Mouse (Mus musculus): Measurements from ENCODE around the gene Shld2.
"Not testable (repeated sequence)": the region's sequence is repeated elsewhere in the genome, so short reads cannot be mapped to it uniquely, and the experiment has no call there.

Gene Shld2

DNA sequence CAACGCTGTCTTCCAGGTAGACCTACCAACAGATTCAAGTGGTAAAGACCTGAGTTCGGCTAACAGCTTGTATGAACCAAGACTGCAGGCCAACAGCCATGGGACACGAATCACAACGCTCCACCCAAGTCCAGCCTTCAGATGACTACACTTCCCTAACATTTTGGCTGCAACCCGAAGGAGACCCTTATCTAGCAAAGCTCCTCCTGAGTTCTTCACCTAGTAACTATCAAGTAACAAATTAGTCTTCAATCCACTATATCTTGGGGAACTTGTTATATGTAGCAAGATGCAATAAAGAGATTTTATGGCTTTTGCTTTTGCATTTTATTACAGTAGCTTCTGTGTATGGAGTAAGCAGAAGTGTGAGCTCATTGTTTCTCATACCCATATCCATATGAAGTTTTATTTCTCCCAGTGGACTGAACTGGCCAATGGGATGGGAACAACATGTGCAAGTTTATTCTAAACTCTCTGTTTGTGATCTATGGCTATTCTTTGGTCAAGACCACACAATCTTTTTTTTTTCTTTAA is 28.5 kb downstream of the Shld2 start:
- no peak for DNase-seq (ENCODE audit: extremely low spot score, low spot score)

DNA sequence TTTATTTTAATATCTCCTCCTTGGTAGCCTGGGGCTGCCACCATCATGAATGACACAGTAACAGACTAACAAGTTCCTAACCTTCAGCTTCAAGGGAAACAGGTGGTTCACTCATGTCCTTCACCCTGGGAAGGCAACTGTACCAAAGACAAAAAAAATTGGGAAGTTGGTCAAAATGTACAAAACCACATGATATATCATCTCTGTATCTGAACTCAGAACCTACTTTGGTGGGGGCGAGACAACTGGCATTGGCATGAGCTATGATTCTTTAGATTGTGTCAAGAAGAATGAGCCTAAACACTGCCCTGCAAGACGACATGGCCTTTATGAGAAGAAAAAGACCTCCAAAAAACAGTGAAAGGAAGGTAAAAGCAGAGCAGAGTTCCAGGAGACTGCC is 29.5 kb downstream of the Shld2 start:
- no peak for DNase-seq (ENCODE audit: extremely low spot score, low spot score)

DNA sequence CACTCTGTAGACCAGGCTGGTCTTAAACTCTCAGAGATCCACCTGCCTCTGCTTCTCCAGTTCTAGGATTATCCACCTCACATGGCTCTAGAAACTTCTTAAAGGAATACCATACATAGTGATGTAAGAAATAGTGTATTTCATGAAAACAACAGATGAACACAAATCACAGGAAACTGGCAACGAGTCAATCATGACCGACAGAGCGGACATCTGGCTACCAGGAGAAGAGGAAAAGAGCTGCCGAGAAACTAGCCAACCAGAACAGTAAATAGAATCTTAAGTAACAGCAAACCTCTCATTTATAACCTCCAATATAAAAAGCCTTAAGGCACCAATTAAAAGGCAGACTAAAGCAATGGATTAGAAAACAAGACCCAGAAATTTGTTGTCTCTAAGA is 30.6 kb downstream of the Shld2 start:
- DNase-seq (ENCODE audit: extremely low spot score, low spot score): no peak

DNA sequence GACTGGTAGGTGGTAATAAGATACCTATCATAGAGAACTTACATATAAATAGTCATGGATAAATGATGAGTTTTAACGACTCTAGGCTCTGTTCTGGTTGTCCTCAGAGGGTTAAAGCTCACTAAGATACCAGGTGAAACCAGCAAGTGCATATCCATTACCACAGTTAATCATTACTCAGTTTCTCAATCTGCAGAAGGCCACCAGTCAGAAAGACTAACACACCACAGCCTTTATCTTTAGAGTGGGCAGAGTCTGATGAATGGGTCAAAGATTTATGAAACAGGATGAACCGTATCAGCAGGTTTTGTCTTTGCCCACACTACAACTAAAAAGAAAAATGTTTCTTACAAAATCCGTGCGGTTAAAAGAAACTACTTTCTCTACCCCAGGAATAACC is 35.1 kb downstream of the Shld2 start:
- DNase-seq (ENCODE audit: extremely low spot score, low spot score): no peak

DNA sequence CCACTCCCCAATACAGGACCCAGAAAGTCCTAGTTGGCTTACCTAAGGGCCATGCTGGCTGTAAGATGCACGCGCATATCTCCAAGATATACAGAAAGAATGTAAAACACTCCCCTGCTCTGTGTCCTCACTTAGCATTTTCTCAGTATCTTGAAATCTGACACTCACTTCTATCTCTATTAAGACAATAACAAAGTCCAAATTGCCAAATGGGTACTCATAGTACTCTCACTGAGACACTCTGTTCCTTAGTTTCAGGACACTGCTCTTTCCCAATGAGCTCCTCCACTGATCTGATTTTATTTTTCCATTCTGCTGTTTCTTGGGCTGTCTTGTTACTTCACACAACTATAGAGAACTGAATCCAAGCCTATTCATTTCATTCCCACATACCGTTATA is 36.2 kb downstream of the Shld2 start:
- no peak for DNase-seq (ENCODE audit: extremely low spot score, low spot score)

DNA sequence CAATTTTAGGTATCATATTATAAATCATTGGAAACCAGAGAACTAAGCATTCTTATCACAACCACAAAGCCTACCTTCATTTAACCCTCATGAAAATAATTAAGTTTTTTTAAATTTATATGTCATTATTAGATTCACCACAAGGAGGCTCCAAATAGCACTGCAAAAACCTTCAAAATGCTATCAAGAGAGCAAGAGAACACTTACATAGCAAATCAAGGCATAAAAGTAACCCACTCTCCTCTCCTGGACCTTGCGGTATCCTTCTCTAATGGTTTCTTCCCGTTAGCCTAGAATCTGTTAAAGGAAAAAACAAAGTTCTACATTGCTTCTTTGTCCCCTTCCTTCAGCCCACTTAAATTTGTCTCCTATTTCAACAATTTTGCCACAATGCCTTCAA is 37.0 kb downstream of the Shld2 start:
- DNase-seq (ENCODE audit: extremely low spot score, low spot score): no peak

DNA sequence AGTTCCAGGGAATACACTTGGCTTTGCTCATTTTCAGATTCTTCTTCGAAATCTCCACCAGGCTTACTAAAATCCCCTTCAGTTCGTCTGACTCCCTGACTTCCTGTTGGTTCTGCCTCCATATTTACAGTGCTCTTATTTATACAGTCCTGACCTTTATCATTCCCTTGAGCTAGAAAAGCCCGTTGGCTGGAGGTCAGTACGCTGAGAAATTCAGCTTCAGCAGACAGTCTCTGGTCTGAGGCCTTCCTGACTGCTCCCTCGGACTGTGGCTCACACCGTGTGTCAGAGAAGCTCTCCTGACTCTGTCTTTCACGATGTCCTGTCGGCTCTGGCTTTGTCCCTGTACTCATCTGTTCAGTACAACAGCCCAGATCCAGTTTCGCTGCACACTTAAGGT is 42.2 kb downstream of the Shld2 start:
- DNase-seq (ENCODE audit: extremely low spot score, low spot score): no peak

DNA sequence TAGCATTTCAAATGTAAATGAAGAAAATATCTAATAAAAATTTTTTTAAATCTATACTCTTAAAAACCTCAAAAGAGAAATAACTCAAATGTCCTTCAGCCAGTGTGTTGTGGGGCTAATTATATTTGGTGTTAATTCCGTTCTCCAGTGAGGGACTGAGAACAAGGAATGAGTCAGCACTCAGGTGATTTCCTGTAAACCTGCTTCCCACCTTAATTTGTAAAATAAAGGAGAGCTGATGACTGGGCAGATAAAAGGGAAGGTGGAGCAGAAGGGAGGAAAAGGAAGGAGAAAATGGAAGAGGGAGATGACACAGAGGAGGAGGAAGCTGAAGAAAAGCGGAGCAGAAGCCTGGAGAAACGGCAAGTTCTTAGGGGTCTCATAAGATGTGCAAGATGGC is 51.8 kb downstream of the Shld2 start:
- not testable (repeated sequence) for DNase-seq (ENCODE audit: extremely low spot score, low spot score)

DNA sequence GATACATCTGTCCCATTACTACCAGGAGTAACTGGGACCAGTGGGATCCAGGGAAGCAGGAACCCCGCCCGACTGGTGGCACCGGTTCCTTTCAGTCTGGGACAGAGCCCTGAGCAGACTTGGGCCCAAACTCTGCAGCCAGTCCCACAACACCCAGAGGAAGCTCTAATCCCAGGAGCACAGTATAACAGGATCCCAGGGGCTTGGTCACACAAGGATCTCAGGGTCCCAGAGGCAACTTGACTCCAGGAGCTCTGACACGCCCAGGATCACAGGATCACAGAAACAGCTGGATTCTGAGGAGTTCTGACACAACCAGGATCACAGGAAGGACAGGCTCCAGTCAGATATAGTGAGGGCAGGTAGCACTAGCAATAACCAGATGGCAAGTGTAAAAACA is 57.0 kb downstream of the Shld2 start:
- no peak for DNase-seq (ENCODE audit: extremely low spot score, low spot score)

DNA sequence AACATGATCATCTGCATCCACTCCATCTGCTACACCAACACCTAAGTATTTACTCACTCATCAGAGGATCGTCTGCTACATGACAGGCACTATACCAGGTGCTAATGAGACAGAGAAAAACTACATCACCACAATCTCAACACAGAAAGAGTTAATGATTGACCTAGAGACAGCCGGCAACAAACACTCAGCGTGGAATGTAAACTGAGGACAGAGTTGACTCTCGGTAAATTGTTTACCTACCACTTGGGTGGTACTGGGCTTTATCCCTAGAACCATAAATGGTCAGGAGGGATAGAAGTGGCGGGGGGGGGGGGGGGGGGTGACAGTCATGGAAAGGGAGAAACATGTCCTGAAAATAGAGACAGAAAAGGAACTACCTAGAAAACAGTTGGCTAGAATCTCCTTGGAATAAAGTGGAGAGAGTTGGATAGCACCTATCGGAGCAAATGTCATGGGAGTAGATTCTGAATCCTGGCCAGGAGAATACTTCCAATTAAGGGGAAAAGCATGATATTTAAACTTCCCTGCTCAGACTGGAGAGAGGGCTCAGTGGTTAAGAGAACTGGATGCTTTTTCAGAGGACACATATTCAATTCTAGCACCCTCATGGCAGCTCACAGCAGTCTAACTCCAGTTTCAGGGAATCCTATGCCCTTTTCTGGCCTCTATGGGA is 57.7 kb downstream of the Shld2 start:
- DNase-seq (ENCODE audit: extremely low spot score, low spot score): no peak

DNA sequence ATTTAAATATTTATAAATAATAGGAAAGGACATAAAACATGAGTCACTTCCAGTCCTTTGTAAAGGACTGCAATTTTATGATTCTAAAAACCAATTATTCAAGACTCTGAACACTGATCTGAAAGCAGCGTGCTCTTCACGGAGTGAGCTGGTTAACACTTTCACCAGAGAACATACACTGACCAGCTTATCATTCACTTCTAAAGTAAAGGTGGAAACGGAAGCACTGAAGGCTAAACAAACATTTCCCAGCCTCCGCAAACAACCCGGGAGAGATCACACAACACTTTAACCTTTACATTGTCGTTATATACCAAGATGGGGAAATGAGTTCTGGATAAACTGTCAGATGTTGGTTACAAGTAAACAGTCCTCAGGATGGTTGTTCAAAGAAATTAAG is 69.6 kb downstream of the Shld2 start:
- DNase-seq (ENCODE audit: extremely low spot score, low spot score): no peak

DNA sequence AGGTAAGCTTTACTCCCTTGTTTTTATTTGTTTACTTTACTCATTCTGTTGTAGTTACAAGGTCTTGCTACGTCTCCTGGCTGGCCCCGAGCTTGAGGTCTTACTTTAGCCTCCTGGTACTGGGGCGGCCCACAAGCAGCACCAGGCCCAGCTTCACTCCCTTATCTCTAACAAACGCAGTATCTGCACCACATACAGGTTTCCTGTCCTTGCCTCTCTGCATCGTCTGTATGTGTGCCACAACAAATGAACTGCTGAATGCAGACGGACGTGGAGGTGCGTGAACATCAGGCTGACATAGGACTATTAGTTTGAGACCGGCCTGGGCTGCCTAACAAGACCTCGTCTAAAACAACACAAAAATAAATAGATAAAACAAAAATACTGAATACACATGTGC is 70.0 kb downstream of the Shld2 start:
- DNase-seq (ENCODE audit: extremely low spot score, low spot score): no peak

DNA sequence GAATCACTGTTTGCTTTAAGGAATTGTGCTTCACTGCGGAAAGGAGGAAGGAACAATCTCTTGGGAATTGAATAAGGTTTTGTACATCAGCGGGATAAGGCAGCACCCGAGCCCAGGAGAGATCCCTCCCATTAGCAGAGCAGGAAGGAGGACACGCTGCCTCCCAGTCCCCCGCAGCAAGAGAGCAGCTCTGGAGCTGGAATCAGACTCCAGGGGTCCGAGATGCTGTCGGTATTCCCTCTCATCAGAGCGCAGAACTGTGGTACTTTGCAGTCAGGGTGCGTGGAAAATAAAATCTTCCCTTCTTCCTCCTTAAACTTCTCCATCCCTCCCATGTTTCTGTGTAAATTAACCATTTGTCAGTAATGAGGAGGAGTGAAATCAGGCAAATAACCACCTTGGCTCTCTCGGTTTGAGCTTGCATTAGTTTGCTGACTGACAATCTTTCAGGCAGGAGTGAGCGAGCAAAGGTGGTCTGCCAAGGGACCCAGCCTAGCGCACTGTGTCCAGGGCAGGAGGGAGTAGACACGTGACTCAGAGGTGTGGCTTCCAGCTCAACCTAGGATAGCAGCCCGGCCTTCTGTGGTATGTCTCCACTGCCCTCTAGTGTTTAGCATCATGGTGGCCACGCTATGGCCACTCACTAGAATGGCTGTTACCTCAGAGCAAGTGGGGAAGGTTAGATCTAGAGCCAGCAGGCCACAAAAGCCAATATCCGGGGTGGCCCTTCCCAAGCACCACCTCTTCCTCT is 75.5 kb downstream of the Shld2 start:
- DNase-seq (ENCODE audit: extremely low spot score, low spot score): peak; percentile 69

DNA sequence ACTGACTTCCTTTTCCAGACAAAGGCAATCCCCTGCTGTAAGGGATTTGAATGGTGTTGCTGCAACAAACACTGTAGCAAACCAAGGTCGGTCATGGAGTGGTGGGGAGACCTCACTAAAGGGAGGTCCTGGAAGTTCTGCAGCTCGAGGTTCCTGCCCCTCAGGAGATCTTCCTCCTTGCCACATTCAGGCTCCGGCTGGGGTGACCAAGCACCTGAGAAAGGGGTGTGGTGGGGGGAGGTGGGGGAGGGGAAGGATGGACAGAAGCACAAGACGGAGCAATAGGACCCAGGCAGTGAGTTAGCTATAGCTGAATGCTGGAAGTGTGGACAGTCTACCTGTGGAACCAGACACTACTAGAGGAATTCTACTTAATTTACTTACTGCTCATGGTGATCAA is 76.4 kb downstream of the Shld2 start:
- DNase-seq (ENCODE audit: extremely low spot score, low spot score): no peak

DNA sequence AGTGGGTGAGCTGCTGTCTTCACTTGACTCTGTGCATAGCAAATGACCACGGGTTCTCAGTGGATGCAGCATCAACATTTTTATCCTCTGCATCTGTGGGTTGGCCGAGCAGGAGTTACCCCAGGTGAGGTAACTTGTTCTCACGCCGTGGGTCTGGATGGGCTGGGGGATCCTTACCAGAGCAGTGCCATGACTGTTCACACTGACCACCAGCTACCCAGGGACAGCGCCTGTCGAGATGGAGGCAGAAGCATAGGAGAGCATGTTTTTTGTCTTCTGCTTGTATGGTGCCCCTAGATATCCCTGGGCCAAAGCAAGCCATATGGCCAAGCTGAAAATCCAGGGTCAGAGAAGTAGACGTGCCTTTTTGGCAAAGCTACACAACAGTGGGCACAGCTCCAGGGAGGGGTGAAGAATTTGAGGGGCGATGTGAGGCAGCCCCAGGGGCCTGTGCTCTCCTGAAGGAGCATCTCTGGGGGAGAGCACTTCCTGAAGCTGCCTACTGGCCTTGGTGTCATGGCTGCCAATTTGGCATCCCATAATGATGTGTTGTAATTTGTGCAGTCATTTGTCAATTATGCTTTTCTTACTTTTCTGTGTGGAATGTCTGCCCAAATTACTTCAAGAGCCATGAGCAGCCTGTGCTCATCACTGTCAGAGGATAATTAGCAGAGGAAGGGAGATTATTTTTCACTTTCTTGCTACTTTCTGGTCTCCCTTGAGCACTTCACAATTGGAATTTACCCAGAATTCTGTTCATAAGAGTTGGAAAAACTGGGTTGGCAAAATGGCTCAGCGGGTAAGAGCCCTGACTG is 77.2 kb downstream of the Shld2 start:
- no peak for DNase-seq (ENCODE audit: extremely low spot score, low spot score)

DNA sequence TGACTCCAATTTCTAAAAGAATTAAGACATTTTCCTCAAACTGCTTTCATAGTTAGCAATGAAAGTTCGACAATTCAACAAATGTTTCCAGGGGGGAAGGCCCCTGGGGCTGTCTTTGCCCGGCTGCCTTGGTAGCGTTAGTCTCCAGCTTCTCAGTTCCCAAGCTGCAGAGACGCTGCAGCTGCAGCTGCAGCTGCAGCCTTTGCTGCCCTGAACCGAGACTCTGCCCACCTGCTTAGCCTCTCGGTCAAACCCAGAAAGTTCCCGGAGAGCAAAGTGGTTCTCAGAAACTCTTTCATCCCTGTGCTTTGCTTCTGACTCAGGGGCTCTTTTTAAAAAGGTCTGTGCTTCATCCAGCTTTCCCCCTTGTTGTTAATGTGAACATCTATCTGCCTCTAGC is 78.0 kb downstream of the Shld2 start:
- no peak for DNase-seq (ENCODE audit: extremely low spot score, low spot score)

DNA sequence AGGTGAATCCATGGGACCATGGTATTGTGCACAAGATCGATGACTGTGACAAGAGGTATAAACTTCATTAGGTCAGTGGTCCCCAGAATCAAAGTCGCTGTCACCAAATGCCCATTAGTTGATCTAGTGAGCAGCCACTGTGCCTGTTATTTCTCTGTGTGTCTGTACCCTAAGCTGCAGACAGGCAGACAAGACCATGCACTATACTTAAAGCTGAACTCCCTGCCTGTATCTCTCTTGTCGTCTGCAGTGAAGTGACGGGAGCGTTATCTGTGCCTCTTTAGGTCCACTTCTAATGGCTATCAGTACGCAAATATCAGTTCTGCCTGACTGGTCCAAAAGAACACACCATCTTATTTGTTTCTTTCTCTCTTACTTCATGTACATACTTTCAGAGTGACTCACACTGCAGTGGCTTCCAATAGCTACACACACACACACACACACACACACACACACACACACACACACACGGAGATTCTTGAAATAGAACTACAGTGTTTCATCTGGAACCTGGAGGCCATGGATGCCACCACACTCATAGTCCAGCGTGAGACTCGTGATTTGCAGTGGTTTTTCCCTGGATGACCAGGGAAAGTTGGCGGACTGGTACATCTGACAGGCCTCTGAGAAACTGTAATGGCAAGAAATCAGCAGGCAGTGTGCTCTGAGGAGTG is 81.3 kb downstream of the Shld2 start:
- no peak for DNase-seq (ENCODE audit: extremely low spot score, low spot score)

DNA sequence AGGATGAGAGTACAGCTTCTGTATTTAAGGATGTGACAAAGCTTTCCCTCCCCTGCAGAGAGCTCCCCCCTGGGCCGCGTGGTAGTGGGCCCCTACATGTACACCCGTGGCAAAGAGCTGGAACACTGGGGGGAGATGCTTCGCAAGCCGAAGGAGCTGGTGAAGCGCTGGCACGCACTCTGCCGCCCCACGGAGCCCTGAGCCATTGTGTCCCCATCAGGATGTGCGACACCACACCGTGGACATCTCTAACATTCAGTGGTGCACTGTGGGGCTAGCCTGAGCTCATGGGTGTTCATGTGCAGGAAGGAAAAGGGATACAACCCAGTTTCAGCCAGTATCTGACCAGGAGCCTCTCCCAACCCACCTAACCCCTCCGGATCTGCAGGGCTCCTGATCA is 82.3 kb downstream of the Shld2 start:
- no peak for DNase-seq (ENCODE audit: extremely low spot score, low spot score)

DNA sequence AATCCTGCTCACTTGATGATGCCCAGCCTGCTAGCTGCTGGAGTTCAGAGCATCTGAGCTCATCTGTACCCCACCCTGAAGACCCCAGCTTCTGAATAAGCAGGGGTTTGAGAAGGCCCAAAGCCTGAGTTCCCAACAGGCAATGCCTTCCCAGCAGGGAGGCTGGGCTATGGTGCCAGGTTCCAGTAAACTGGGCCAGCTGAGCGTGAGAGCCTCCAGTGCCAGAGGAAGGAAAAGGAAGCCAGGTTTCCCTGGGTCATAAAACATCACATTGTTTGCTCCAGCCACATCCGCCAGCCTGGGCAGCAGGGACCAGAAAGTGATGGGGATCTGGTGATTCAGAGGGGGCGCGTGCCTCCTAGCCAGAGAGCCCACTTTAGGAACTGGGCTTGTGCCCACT is 83.7 kb downstream of the Shld2 start:
- DNase-seq (ENCODE audit: extremely low spot score, low spot score): no peak

DNA sequence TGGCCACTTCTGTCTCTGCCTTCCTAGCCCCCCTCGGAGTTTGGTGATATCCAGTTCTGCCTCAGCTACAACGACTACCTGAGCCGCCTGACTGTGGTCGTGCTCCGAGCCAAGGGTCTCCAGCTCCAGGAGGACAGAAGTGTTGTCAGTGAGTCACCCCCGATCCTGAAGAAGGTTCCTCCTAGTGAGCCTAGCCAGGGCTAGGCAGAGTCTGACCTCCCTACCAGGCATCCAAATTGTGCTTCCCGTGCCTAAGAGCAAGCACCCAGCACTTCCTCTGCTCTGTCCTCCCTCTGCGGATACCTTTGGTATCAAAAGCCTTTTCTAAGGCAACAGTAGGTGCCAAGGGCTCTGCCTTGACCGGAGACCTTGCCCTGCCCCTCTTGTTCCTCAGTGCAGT is 84.3 kb downstream of the Shld2 start:
- DNase-seq (ENCODE audit: extremely low spot score, low spot score): no peak

DNA sequence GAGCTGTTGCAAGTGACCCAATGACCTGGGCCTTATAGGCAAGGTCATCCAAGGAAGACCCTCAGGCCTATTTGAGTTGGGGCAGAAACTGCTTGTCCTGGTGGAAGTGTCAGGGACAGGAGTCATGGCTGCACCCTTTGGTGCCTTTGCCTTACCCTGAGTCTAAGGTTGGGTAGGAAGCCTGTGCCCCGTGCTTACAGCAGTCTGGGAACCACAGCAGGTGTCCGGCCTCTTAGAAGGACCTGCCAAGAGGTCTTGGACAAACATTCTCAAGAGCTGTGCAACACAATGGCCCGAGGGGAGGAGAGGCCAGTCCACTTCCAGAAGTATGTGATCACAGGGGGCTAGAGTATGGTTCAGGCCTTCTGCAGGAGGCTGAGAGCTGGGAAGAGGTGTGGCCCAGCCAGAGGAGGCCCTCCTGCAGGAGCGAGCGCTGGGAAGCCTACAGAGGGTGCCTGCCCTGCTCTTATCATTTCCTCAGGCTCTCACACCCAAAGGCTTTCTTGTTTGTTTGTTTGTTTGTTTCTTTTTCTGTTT is 86.9 kb downstream of the Shld2 start:
- DNase-seq (ENCODE audit: extremely low spot score, low spot score): no peak
